Mouse (Mus musculus): ENCODE data around the gene Tbcc.
A peak's percentile ranks its signal among the peaks of the same experiment; 100 is the strongest.

Tbcc gene

GRCm38 (mm10) chr17:46903876-46904490, 13.5 kb downstream of the Tbcc start:
- peak; percentile 72 for DNase-seq (ENCODE audit: low spot score)

GRCm38 (mm10) chr17:46910186-46910585, 19.7 kb downstream of the Tbcc start, which contains the start of gene Prph2:
Prph2 (plus strand) TSS chr17:46910459.
- no peak for DNase-seq (ENCODE audit: low spot score)

- no peak for DNase-seq (ENCODE audit: low spot score)
Observed at GRCm38 (mm10) chr17:46912331-46912730, 21.8 kb downstream of the Tbcc start.

GRCm38 (mm10) chr17:46915129-46915528, 24.6 kb downstream of the Tbcc start:
- no peak for DNase-seq (ENCODE audit: low spot score)

- no peak for DNase-seq (ENCODE audit: low spot score)
Observed at GRCm38 (mm10) chr17:46918951-46919350, 28.5 kb downstream of the Tbcc start.

GRCm38 (mm10) chr17:46920855-46921254, 30.4 kb downstream of the Tbcc start:
- no peak for DNase-seq (ENCODE audit: low spot score)

GRCm38 (mm10) chr17:46926192-46926591, 35.7 kb downstream of the Tbcc start:
- no peak for DNase-seq (ENCODE audit: low spot score)

DNA sequence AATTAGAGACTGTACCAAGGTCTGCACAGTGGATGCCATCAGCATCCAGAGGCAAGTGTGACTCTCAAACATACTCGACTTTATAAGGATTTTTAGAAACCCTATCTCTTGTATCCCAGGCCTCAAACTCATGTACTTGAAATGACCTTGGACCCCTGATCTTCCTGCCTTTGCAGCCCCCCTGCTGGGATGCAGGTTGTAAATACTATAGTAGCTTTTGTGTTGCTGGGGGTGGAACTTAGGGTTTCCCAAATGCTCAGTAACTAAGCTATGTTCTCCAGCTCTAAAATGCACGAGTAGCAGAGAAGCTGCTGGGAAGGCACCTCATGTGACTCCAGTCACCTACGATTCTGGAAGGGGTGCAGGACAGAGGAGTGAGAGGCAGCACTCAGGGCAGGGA, 36.5 kb downstream of the Tbcc start:
- no peak for DNase-seq (ENCODE audit: low spot score)

GRCm38 (mm10) chr17:46927781-46928180, 37.3 kb downstream of the Tbcc start:
- DNase-seq (ENCODE audit: low spot score), result no peak

DNA sequence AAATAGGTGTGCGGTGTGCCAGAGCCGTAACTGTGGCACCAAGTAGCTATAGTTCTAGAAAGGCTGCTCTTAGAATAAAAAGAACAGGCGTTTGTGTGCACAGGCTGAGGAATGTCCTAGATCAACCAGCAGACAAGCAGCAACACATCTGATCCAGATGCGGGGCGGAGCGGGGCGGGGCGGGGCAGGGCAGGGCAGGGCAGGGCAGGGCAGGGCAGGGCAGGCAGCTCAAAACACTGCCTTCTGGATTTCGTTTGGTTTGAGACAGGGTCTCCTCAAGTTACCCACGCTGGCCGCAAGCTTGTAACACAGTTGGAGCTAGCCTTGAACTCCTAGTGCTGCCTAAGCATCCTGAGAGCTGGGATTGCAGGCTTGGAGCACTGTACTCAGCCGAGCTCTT, 38.8 kb downstream of the Tbcc start:
- DNase-seq (ENCODE audit: low spot score), result no peak

DNA sequence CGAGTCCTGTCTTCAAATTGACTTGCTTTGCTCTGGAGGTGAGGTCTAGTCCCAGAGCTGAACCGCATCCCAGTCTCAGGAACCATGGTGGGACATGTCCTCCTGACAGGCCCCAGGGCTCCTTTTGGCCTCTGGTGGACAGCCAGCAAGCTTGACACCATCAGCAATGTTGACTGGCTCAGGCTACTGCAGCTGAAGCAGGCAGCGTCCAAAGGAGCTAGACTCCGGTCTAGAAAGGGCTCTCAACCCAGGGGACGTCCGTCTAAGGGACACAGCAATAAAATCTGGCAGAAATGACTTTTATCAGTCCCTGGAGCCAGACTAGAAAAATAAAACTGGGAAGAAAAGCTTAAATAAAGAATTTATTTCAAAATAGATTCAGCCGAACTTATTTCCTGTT, 39.4 kb downstream of the Tbcc start:
- DNase-seq (ENCODE audit: low spot score), result no peak

GRCm38 (mm10) chr17:46932961-46933360, 42.5 kb downstream of the Tbcc start:
- no peak for DNase-seq (ENCODE audit: low spot score)

DNA sequence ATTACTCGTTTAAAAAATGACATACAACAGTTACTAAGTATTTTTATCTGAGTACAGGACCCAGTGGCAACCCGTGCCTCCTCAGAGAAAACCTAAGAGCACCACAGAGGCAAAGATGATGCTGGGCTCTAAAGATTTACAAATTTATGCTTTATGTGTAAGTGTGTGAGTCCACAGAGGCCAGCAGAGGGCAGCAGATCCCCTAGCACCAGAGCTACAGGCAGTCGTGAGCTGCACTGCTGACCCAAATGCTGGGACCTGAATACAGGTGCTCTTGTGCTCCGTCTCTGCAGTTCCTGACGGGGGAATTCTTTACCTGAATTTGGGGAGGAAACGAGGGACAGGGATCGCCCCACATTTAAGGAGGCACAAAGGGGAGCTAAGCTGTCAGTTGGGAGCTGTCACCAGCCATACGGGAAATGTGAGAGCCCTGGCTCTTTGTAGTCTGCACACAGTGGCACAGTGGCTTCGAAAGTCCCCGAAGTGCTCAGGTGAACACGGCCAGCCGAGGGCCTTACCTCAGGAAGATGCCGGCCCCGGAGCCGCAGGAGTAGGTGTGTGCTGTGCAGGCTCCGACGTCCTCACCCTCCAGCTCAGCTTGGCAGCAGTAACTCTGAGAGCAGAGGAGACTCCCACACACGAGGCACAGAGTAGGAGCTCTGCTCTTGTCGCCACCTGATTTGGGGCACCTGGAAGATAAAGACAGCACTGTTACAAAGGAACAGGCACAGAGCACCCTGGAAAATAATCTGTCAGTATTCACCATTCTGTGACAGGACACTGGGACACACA, 43.3 kb downstream of the Tbcc start:
- DNase-seq (ENCODE audit: low spot score), result peak; percentile 29

- no peak for DNase-seq (ENCODE audit: low spot score)
Observed at GRCm38 (mm10) chr17:46940461-46940860, 50.0 kb downstream of the Tbcc start.

Measured in yolk sac, embryonic 10.5 days (tissue).